Mouse (Mus musculus) cerebellum, adult 18-20 months (tissue): ENCODE data around the gene Rgs8.
A peak's percentile ranks its signal among the peaks of the same experiment; 100 is the strongest.

Experiments
- DNase-seq, 2 experiments: peaks; one replicate each; pipeline ENCODE4 v3.0.0; 2021

The Rgs8 gene

GRCm38 (mm10) chr1:153675591-153675990, 22.8 kb downstream of the Rgs8 start:
- DNase-seq, result no peak

- no peak for DNase-seq
These were observed 24.8 kb downstream of the Rgs8 start for GRCm38 (mm10) chr1:153677635-153678034.

GRCm38 (mm10) chr1:153679147-153679546, 26.3 kb downstream of the Rgs8 start:
- DNase-seq, result peak; percentile 93 to 96

GRCm38 (mm10) chr1:153679653-153680052, 26.8 kb downstream of the Rgs8 start:
- DNase-seq, result no peak

- peak in 1 of 2 experiments; percentile 28 for DNase-seq
These were observed 27.5 kb downstream of the Rgs8 start for GRCm38 (mm10) chr1:153680363-153680762.

GRCm38 (mm10) chr1:153681036-153681435, 28.2 kb downstream of the Rgs8 start:
- DNase-seq, result peak; percentile 74 to 77

- DNase-seq, result no peak
These were observed 30.4 kb downstream of the Rgs8 start for GRCm38 (mm10) chr1:153683190-153683589.

GRCm38 (mm10) chr1:153685630-153686029, 32.8 kb downstream of the Rgs8 start:
- DNase-seq, result no peak

GRCm38 (mm10) chr1:153692526-153692925, 39.7 kb downstream of the Rgs8 start:
- no peak for DNase-seq

- DNase-seq, result no peak
These were observed 41.7 kb downstream of the Rgs8 start for GRCm38 (mm10) chr1:153694372-153695120.

- no peak for DNase-seq
These were observed 42.6 kb downstream of the Rgs8 start for GRCm38 (mm10) chr1:153695398-153695797.

GRCm38 (mm10) chr1:153696093-153696492, 43.3 kb downstream of the Rgs8 start:
- DNase-seq, result no peak

- no peak for DNase-seq
These were observed 43.7 kb downstream of the Rgs8 start for GRCm38 (mm10) chr1:153696541-153696940.

- DNase-seq, result peak; percentile 61 to 65
These were observed 44.9 kb downstream of the Rgs8 start for GRCm38 (mm10) chr1:153697581-153698251.

GRCm38 (mm10) chr1:153698311-153699084, 45.7 kb downstream of the Rgs8 start:
- peak in 1 of 2 experiments; percentile 38 for DNase-seq

GRCm38 (mm10) chr1:153700448-153701063, 47.7 kb downstream of the Rgs8 start:
- no peak for DNase-seq

GRCm38 (mm10) chr1:153701461-153701860, 48.6 kb downstream of the Rgs8 start:
- DNase-seq, result no peak

- no peak for DNase-seq
These were observed 49.5 kb downstream of the Rgs8 start for GRCm38 (mm10) chr1:153702166-153702852.

GRCm38 (mm10) chr1:153702853-153703410, 50.1 kb downstream of the Rgs8 start:
- no peak for DNase-seq

GRCm38 (mm10) chr1:153703445-153703991, 50.7 kb downstream of the Rgs8 start:
- no peak for DNase-seq

GRCm38 (mm10) chr1:153704174-153704573, 51.3 kb downstream of the Rgs8 start:
- no peak for DNase-seq

GRCm38 (mm10) chr1:153704996-153705395, 52.2 kb downstream of the Rgs8 start:
- DNase-seq, result no peak
